Mouse (Mus musculus) central nervous system, embryonic 14 days (tissue): ENCODE data around the gene Gpr101. TPM values are rescaled to one million over a fixed set of nuclear protein-coding genes. Genes with fewer than 3 reads are reported as not detected.

Experiments
- polyA plus RNA-seq: library from polyadenylated mRNA; depleted of rRNA; stranded (reverse); fragments of >200 nt; gene quantifications from 2 replicates; pipeline ENCODE4 v1.2.3, GENCODE M21; 2012; rRNA removed

The Gpr101 gene
- polyA plus RNA-seq: 0.26 and 0.40 TPM in 2 replicates

GRCm38 (mm10) chrX:57503634-57504033 lies at the start of gene Gpr101:
Gpr101 (minus strand) TSS chrX:57503757.

Other genes with a start within 250 kb of the Gpr101 start
- 11.4 and 14.3 TPM in 2 replicates for gene Arhgef6, start 165.0 kb downstream of the Gpr101 start, polyA plus RNA-seq
- 258 and 298 TPM in 2 replicates for gene Rbmx, start 110.7 kb downstream of the Gpr101 start, polyA plus RNA-seq
- not detected in 2 replicates for gene Gm364, start 94.6 kb downstream of the Gpr101 start, polyA plus RNA-seq